Mouse (Mus musculus) CD4-positive, CD25-positive, alpha-beta regulatory T cell, adult 2 months (primary cell): ENCODE measurements around the gene Pvalb.

Experiments used
- DNase-seq: peaks from one replicate; pipeline ENCODE4 v3.0.0-alpha.2; 2012; ENCODE audit warnings: low read depth, low spot score

The Pvalb gene

DNA sequence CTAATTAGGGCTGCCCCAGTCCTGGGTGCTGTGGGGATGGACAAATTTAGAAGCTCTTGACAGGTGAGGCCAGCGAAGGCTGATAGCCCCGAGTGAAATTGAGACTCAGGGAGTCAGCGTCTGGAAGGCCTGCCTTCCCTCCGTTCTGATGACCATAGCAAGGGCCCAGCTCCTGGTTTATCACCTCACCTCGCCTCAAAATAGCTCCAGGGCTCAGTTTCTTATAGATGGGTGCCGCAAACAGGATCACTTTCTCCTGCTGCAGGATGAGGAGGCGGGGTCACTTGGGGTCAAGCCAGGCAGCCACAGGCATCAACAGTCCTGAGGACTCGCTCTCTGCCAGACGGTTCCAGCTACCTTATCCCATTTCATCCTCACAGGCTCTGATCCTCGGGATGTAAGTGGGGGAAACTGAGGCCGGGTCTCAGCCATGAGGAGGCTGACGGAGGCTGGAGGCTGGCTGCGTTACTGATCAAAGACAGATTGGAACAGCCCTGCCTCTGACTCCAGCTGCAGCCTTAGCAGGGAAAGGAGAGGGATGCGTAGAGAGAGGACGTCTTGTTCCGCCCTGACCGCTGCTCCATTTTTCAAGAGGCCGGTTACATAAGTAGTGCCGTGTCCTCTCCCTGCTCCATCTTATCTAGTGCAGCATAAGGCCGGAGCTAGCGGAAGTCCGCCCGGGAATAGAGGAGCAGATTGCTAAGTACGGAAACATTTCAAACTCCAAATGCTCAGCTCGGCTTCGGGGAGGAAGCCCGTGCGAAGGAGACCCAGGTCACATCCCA lies 10.9 kb downstream of the Pvalb start:
- no peak for DNase-seq

DNA sequence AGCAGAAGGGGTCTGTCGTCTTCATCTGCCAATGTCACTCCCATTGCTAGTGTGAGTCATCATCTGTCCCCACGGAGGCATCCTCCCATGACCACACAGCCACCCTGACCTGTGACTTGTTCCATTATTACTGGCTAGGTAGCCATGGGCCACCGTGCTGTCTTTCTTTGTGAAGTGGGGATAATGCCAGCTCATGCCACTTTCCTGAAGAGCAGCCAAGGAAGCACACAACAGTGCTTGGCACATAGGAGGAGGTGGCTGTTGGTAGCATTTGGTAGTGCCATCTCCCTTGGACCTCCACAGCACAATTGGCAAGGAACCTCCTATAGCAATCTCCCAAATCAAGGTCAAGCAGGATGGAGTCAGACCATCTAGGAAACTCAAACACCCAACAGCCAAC lies 11.9 kb downstream of the Pvalb start:
- no peak for DNase-seq

DNA sequence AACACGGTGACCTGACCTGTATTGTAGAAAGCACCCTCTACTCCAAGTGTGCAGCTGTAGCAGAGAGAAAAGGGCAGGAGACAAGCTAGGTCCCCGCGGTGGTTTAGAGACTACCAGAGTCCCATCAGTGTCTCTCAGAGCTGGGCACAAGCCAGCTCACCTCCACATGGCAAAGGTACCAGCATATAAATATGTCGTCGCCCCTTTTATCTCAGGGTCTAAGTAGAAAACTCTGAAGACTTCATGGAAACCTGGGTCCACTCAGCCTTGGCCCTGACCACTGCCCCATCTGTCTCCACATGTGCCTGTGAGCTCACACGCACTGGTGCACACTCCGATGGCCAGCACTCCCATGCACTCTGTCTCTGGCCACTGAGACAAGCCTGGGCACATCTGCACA lies 16.6 kb downstream of the Pvalb start:
- no peak for DNase-seq

DNA sequence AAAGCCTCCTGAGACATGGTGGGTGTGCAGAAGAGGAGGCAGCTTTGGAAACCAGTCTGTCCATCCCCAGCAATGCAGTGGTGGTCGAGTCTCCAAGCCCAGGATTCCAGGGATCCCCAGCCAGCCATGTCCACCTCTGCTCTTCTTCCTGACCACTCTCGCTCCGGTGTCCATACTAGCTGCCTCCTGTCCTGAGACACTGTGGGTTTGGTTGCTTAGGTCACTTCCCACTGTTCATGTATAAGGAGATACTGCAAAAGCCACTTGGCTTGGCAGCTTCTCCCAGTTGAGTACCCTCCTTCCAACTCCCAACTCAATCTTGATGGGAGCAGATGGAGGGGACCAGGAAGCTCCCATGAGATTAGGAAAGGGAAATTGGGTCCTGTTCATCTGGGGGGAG lies 17.7 kb downstream of the Pvalb start:
- DNase-seq, result no peak

DNA sequence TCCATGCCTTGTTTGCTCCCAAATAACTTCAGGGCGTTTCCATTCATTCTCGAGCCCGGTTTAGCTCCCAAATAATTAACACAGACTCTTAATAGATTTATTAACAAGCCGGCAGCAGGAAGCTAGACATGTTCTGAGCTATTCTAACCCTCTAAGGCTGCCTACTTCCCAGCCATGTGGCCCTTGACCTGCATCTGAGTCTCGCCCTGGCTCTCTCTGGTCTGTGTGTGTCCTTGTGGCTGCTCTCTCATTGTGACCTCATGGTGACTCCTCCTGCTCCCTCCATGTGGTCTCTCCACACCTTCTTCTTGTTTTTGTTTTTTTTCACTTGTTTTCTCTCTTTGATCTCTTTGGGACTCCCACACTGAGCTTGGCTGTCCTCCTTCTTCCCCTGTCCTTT lies 19.3 kb downstream of the Pvalb start:
- no peak for DNase-seq

DNA sequence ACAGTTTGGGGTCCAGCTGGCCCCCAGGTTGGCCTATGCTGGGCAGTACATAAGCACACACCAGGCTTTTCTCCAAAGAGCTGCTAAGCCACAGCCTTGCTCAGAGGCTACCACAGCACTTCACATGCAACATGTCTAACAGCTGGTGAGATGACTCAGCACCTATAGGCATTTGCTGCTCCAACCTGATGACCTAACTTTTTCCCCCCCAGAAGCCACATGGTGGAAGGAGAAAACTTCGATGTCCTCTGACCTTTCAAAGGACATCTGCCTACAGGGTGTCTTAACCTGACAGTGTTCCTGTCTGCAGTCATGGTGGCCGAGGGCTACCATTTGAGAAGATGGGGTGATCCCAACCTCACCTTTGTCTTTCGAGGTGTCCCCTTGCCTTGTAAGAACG lies 20.6 kb downstream of the Pvalb start:
- no peak for DNase-seq

DNA sequence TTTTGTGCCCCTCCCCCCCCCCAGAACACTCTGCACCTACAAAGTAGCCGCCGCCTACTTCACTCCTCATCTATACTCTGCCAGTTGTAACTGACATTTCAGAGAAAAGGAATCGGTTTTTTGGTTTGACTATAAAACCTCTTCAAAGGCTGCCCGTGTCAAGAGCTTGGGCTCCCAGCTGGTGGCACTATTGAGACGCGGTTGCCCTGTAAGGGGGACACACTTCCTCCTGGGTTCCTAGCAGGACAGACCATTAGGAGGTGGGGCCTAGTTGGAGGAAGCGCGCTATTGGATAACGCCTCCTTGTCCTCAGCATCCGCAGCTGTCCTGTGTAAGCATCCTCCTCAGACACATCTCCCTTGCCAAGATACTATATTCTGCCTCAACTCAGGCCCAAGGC lies 21.3 kb downstream of the Pvalb start:
- DNase-seq, result peak; percentile 59

DNA sequence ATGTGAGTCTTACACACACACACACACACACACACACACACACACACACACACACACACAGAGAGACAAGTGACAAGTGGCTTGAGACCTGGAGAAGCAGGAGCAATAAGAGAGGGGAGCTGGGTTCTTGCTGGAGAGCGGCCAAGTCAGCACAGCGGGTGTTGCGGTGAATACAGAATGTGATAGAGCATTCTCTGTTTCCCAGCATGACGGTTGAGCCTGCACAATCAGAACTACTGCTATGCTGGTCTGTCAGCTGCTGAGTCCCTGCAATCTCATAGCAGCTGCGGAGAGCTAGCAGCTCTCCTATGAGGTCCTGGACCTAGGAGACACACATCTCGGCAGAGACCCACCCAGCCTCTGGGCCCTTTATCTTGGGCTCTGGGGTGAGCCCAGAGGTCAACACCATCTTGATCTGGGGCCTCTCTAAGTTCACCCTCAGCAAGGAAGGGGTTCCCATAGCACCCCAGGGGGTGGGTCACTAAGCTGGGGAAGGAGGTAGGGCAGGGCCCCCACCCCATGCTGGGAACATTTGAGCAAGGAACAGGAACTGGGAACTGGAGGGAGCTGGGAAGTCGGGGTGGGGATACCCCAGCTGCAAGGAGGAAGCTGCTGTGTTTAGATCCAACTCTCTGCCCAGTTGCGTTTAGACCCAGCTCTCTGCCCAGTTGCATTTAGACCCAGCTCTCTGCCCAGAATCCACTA lies 24.3 kb downstream of the Pvalb start:
- DNase-seq, result no peak

DNA sequence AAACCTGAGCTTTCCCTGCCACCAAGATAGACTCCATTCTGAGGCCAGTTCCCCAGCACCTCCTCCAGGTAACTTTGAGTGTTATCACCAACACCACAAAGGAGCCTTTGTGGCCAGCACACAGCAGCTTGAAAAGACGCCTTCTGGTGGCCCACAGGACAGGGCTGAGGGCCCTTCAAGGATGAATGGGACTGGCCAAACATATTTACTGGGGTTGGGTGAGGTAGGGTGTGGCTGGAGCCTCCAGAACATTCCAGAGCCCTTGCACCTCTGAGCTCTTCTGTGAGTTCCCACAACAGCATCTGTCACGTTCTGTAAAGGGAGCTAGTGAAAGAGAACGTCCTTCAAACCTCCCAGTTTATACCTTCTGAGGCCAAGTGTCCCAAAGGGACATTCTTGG lies 26.4 kb downstream of the Pvalb start:
- DNase-seq, result no peak

DNA sequence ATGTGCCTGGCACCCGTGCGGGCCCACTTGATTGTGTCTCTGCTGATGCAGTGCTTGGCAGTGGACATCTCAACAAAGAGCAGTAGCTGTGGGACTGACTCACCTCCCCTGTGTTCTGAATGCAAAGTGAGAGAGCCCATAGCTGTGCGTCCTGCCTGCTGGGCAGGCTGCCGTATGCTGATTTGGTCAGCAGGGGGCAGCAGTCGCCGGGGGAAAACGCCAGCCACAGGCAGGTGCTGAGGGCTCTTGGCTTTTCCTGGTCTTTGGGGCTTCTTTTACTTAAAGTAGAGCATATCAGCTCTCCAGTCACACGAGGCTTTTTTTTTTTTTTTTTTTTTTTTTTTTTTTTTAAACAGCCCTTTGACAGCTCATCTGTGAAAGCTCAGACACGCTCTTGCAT lies 27.8 kb downstream of the Pvalb start:
- peak; percentile 88 for DNase-seq

DNA sequence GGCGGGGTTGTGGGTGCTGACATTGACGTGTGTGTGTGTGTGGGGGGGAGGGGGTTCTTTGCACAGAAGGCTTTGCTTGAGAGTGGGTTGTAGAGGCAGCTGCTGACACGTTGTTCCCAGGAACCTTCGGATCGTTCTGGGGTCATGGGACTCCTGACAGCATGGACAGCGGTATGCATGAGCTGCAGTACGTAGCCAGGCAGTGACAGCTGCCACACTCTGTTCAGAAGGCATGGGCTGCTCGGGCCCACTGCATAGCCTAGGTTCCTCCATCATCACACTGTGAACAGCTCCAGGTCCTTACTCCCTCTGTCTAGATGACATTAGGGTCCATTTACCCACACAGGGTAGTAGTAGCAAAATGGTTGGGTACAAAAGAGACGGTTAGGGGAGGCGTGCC lies 28.9 kb downstream of the Pvalb start:
- DNase-seq, result no peak

DNA sequence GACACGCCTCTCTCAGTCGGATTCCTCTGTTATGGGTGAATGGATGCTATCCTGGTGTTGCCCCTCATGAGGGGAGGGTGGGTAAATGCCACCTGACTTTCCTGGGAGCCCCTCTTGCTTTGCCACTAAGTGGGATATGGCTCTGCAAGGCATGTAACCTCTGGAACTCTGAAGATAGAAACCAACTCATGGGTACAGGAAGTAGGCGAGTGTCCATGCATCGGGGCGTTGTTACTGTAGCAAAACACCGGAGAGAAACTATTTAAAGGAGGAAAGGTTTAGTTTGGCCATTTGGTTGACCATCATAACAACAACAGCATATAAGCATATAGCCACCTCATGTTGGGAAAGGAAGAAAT lies 31.3 kb downstream of the Pvalb start:
- no peak for DNase-seq

DNA sequence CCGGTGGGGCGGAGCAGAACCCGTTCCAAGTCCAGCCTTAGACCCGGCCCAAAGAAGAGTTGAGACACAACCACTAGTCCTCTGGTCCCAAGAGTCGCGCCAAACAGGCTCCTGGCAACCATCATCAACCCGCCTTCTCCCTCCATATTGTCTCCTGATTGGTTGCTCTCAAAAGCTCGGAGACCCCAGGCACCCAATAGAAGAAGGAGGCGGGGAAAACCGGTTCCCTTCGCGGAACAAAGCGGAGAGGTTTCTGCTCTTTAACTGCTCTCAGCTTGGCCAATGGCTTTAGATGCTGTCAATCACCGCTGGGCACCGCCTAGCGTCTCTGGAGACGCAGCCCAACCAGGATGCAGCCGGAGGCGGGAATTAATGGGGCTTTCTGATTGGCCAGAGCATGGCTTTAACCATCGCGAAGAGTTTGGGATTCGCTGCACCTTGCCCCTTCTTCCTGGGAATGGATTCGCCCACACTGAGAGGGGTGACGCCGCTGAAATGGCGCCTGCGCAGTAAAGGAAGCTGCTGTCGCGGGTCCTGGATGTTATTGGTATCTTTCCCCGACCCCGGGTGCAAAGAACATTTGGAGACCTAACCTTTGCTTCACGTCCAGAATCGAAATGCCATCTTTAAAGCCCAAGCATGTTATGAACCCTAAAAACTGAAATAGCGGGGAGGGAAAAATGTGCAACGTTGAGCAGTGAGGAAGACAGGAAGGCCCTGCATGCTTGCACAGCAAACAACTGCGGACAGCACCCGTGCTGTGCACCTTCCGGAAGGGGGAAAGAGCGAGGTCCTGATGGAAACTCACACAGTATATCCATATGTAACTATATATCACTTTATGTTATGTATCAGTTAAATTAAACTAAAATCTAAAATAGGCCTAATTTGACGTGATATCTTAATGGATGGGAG lies 32.0 kb downstream of the Pvalb start, which contains the start of gene Ift27:
Gene Ift27, minus strand, starts transcription at position 136 of the 915 bp plus-strand sequence.
- DNase-seq, result peak; percentile 99

DNA sequence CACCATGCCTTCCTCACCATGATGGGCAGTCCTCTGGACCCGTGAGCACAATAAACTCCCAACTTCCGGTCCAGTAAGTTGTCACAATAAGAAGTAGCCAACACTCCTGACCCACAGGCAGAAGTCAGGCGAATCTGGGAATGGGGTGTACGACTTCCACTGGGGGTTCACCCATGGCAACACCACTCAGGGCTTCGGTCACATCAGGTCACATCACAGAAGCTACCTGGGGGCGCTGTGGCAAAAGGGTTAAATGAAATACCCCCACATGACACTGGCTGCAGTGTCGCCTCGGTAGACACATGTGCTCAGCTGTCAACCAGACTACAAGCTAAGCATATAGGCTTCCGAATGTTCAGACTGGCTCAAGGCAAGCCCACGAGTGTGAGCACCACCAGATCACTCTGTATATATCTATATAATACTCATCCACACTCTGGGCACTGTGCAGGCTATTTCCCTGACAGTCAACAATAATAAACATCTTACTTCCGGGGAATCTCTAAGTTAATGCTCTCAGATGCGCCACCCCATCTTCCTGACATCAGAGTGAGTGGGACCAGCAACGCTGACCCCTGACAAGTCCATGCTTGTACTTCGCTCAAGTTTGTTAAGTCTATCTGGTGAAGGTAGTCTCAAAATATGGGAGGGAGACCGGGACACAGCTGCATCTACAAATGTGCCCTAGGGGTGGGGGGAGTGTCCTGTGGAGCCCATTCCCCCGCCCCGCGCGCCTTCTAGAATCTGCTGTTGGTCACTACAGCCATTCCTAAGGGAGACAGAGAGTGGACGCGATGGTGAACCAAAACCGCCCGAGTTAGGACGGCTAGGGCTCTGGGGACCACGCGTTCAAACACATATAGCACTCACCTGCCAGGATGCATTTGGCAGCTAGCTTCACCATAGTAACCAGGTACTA lies 33.0 kb downstream of the Pvalb start:
- DNase-seq, result peak; percentile 26

DNA sequence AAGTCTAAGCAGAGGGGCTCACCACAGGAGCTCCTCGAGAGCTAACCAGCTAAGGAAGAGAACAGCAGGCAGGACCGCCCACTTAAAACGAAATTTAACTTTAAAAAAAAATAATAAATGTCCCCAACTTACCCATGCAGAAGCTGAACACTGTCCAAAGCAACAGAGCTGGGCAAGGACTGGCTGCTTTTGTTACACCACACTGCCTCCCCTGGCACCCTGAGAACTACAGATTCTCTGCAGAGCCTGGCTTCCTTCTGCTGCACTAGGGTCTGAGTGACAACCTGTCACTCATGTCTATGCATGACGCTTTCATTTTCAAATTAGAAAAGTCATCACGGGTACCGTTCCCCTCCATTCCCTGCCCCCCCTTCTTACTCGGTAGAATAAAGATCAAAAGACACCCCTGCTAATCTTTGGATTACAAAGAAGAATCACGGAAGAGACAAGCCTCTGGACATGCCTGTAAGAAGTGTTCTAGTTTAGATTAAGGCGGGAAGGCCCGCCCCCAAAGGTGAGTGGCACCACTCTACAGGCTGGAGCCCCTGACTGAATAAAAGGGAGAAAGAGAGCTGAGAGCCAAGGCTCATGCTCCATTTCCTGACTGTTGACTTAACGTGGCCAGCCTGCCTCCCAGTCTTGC lies 33.8 kb downstream of the Pvalb start:
- peak; percentile 69 for DNase-seq

DNA sequence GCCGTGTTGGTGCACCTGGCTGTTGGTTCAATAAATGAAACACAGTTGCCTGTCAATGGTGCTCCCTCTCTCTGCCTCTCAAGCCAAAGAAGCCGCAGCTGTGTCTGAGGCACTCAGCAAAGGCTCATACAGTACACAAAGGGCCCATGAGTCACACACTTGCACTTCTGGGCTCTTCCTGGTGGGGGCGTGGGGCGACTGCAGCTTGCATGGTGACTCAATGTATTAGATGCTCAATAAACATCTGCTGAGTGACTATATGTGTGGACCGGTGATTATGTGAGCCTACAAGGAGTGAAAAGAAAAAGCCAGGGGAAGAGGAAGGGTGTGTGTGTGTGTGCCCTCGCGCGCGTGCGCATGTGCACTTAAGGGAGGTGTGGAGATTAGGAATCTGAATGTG lies 34.5 kb downstream of the Pvalb start:
- peak; percentile 67 for DNase-seq

DNA sequence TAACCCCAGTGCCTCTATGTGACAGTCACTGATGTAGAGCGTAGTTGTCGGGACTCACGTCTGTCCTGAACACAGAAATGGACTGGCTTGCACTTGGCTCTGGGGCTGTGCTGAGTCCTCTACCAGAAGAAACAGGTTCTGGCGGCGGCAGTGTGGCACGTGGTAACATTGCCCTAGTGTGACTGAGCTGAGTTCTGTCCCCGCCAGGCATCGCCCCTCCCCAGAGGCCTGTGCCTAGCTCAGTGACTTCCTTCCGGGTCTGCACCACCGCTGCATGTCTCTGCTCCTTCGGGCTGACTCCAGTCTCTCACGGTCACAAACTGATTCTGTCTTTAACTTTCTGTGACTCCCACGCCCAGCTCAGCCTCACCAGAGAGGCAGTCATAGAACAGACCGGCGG lies 35.5 kb downstream of the Pvalb start:
- DNase-seq, result peak; percentile 76

DNA sequence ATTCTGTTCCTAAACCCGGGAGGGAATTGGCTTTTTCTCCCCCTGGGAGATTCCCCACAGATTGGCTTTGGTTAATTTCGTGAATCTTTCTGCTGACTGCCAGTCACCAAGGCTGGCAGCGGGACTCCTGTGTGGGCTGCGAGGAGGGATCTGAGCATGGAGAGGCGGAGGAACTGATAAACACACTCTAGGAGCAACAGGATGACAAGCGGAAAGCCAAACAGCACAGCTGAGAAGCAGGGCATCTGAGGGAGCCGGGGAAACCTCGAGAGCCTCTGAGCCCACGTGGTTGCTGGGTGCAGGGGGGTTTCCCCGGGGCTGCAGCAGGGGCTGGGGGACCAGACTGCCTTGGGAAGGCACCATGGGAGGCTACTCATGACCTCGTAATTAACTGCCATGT lies 36.6 kb downstream of the Pvalb start:
- DNase-seq, result no peak

DNA sequence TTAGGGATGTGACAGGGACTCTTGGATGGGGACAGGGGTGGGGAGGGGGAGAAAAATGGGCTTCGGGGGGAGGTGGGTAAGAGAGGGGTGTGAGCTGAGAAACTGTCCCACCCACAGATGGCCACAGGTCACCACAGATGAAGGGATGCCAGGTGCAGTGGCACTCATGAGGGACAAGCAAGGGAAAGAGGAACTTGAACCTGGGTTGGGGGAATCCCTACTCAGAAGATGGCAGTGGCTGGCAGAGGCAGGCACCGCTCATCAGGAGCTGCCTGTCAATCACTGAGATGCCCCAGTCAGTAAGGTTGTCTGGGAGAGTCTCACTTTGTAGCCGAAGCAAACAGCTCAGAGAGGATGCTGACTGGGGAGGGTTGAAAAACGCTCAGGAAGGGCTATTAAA lies 40.9 kb downstream of the Pvalb start:
- no peak for DNase-seq

DNA sequence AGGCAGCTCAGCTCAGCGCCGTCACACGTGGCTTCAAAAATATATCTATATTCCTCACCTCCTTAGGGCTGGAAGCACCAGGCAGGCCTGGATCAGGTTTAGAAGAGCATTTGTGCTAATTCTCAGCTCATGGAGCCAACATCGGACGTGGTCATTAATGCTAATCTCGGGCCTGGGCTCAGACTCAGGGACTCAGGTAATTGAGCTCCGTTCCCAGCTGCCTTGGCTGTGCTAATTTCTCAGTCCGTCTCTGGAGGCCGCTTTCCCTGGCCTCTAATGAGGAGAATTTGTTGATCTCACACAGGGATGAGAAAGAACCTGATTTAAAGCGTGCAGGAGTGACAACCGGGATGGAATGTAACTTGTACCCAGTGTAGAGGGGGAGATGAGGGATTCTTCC lies 41.7 kb downstream of the Pvalb start:
- DNase-seq, result no peak

DNA sequence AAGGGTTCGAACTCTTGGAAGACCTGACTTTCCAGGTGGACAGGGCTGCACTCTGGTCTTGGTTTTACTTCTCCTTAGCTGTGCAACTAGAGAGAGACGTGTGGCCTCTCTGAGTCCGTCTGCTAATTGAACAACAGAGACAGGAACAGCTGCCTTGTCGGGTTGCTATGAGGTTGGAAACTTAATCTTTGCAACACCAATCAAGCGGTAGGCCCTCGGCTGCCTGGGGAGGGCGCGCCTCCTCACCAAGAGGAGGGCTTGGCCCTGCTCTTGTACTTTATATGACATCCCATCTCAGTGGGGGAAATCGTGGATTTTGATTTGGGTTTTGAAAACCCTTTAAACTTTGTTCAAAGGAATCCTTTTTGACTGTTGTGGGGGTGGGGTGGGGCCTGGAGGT lies 44.3 kb downstream of the Pvalb start:
- DNase-seq, result no peak
